Mouse (Mus musculus) C2C12 (cell line): Measurements from ENCODE around the gene Prm1. TPM values are rescaled to one million over a fixed set of nuclear protein-coding genes. Genes with fewer than 3 reads are reported as not detected.
"Not testable (repeated sequence)": the region's sequence is repeated elsewhere in the genome, so short reads cannot be mapped to it uniquely, and the experiment has no call there.

ENCODE experiments used
- H3K27me3 ChIP-seq: one replicate; pipeline ENCODE4 v1.6.1; 2011; ENCODE audit not compliant: control insufficient read depth, insufficient read depth, insufficient read length
- H3K36me3 ChIP-seq: one replicate; pipeline ENCODE4 v1.6.1; 2011; ENCODE audit not compliant: control insufficient read depth, insufficient read depth
- H3K4me3 ChIP-seq: one replicate; pipeline ENCODE4 v1.5.1; 2011; ENCODE audit warnings: mild to moderate bottlenecking, control low read depth; ENCODE audit not compliant: poor library complexity, insufficient read depth, severe bottlenecking
- H3K79me2 ChIP-seq: one replicate; pipeline ENCODE4 v1.6.1; 2011; ENCODE audit not compliant: control insufficient read depth, insufficient read depth
- H3K79me3 ChIP-seq: one replicate; pipeline ENCODE4 v1.6.1; 2011; ENCODE audit warnings: low read depth, control low read depth
- H3ac ChIP-seq: one replicate; pipeline ENCODE3; 2011; ENCODE audit warnings: low read depth; ENCODE audit not compliant: control insufficient read depth, insufficient read length
- CEBPB ChIP-seq: IDR thresholded peaks from one replicate; pipeline ENCODE4 v1.6.1; 2011; ENCODE audit warnings: low read depth, mild to moderate bottlenecking, control low read depth, moderate library complexity
- CTCF ChIP-seq: IDR thresholded peaks from one replicate; pipeline ENCODE4 v1.5.1; 2011; ENCODE audit not compliant: control insufficient read depth, insufficient read depth, insufficient read length
- FOSL1 ChIP-seq: IDR thresholded peaks from one replicate; pipeline ENCODE4 v1.8.0; 2011; ENCODE audit warnings: mild to moderate bottlenecking, low read length; ENCODE audit not compliant: poor library complexity, insufficient read depth, severe bottlenecking
- MAX ChIP-seq: IDR thresholded peaks from one replicate; pipeline ENCODE4 v1.6.1; 2011; ENCODE audit warnings: mild to moderate bottlenecking, control low read depth
- MYOD1 ChIP-seq: IDR thresholded peaks from one replicate; pipeline ENCODE4 v1.6.1; 2011; ENCODE audit warnings: low read depth; ENCODE audit not compliant: control insufficient read depth, insufficient read length
- MYOG ChIP-seq: IDR thresholded peaks from one replicate; pipeline ENCODE4 v1.6.1; 2011; ENCODE audit not compliant: control insufficient read depth, insufficient read length; ENCODE audit errors: extremely low read depth
- USF1 ChIP-seq: IDR thresholded peaks from one replicate; pipeline ENCODE4 v1.6.1; 2011; ENCODE audit warnings: low read depth, mild to moderate bottlenecking, control low read depth, moderate library complexity
- long read RNA-seq, 2 experiments: library from polyadenylated mRNA; unstranded; transcript quantifications; one replicate each; pipeline ENCODE4 v2.0.0; 2019 to 2020
- polyA plus RNA-seq: library from polyadenylated mRNA; unstranded; fragments of >200 nt; fragmentation: generic; extraction: Trizol; gene quantifications from one replicate; pipeline ENCODE4 v1.2.1, GENCODE M21; 2012; ENCODE audit warnings: missing spikeins

The Prm1 gene
- not detected for polyA plus RNA-seq
- long read RNA-seq, experiment 1 = 0 reads
- long read RNA-seq, experiment 2 = 0 reads

GRCm38 (mm10) chr16:10805789-10806527 lies at the start of gene Prm1:
TSS of gene Prm1 (minus strand) at chr16:10805839.
- H3K27me3 ChIP-seq = peaks cover 38% of the 10 kb centered on the region
- H3K79me2 ChIP-seq = no peaks in the 10 kb centered on the region
- no peak within 1 kb of the TSS for H3ac ChIP-seq
- TF ChIP-seq USF1 (no peak), CTCF (no peak), MYOG (no peak), FOSL1 (no peak), CEBPB (no peak), MYOD1 (no peak), MAX (no peak)
- H3K4me3 ChIP-seq = no peak within 1 kb of the TSS
- no peaks in the 10 kb centered on the region for H3K36me3 ChIP-seq
- no peaks in the 10 kb centered on the region for H3K79me3 ChIP-seq

GRCm38 (mm10) chr16:10852216-10852615 lies 46.6 kb upstream of the Prm1 start:
- H3ac ChIP-seq, H3K79me3 ChIP-seq, H3K79me2 ChIP-seq, H3K4me3 ChIP-seq, H3K36me3 ChIP-seq, H3K27me3 ChIP-seq: not testable (repeated sequence)

DNA sequence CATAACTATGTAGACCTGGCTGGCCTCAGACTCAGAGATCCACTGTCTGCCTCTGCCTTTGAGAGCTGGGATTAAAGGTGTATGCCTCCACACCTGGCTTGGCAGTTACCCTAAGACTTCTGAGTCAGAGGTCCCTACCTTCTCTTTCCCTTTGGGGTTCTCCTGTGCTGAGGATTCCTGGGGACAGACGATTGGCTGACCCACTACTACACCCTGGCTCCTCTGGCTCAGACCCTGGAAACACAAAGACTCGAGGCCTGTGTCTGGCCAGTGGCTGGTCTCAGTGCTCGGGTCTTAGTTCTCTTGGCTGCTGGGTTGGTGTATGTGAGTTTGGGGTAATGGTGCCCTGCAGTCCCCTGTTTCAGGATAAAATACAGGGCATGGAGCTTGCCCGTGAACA lies 45.3 kb upstream of the Prm1 start:
- Histone ChIP-seq H3K4me3 (no peak overlapping the region), H3K79me3 (no peaks in the 10 kb centered on the region), H3ac (no peak overlapping the region), H3K36me3 (no peaks in the 10 kb centered on the region), H3K79me2 (no peaks in the 10 kb centered on the region), H3K27me3 (no peaks in the 10 kb centered on the region)
- TF ChIP-seq MAX (no peak), FOSL1 (no peak), USF1 (no peak), MYOD1 (no peak), CTCF (no peak), MYOG (no peak), CEBPB (no peak)

DNA sequence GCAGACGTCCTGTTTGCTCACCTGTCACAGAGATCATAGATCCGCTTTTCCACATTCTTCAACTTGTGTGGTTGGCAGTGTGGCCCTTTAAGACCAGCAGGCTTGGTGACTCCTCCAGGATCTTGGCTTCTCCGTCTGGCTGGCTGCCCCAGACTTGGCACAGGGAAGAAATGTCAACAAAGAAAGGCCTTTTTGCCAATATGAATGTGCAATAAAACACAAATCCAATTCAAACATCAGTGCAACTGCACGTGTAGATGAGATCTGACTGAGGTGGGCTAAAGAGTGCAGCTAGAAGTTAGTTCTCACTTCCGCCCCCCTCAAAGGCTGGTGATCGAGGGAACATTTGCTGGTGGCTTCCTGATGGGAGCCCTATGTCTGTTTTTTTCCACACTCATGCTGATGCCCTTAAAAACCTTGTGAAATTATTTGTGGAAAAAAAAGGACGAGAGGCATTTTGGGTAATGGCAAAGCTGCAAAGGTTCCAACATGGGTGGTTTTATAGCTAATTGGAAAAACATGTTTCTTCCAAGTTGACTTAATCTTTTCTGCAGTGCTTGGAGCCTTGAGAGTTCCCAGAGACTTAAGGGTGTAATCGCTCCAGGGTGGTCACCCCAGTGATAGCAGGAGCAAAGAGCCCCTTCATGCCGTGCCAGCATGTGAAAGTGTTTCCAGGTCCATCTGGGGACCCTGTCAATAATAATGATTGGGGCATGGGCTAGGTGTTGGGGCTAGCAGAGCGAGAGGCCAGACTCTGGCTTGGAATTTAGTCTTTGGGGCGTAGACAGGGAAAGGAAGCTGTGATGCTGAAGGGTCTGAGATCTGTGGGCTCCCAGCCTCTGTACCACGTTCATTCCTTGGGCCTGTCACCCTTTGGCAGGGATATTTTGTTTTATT lies 44.6 kb upstream of the Prm1 start:
- Histone ChIP-seq H3K79me2 (no peaks in the 10 kb centered on the region), H3K27me3 (no peaks in the 10 kb centered on the region), H3K36me3 (no peaks in the 10 kb centered on the region), H3K79me3 (no peaks in the 10 kb centered on the region), H3K4me3 (no peak overlapping the region), H3ac (no peak overlapping the region)
- TF ChIP-seq FOSL1 (no peak), MYOG (no peak), USF1 (no peak), CEBPB (no peak), CTCF (no peak), MAX (no peak), MYOD1 (no peak)

DNA sequence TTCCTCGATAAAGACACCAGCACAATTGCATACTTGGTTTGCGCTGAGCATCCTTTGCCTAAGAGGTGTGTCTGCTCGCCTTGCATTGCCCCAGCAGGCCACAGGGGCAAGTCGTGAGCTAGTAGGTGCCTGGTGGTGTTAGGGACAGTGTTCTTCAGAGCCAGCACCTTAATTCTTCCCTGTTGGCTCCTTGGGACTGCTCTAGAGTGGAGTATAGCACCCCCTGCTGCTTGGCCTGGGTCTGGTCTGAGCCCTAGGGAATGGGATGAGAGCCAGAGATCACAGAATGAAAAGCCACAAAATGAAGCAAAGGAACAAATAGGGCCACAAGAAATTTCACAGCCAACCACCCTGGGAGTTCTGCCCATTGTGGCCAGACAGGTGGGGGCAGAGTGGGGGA lies 40.9 kb upstream of the Prm1 start:
- H3K79me3 ChIP-seq = no peaks in the 10 kb centered on the region
- TF ChIP-seq MYOG (no peak), CTCF (peak; percentile 24)
- H3K27me3 ChIP-seq = no peaks in the 10 kb centered on the region

DNA sequence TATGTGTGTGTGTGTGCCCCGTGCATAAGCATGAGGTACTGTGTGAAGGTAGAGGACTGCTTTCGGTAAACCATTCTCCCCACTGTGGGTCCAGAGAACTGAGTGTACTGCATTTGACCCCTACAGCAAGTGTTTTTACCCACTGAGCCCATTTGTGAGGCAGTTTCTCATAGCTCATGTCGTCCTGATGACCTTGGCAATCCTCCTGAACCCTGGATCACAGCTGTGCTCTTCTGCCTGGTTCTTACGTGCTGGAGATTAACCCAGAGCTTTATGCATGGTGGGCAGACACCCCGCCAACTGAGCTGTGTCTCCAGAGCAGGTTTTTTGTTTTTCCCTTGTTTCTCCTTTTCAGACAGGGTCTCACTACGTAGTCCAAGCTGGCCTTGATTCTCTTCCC lies 40.3 kb upstream of the Prm1 start:
- Histone ChIP-seq H3K36me3 (no peaks in the 10 kb centered on the region), H3K79me2 (no peaks in the 10 kb centered on the region), H3K4me3 (no peak overlapping the region), H3ac (no peak overlapping the region), H3K79me3 (no peaks in the 10 kb centered on the region), H3K27me3 (no peaks in the 10 kb centered on the region)
- TF ChIP-seq MYOG = no peak
- no peak for TF ChIP-seq CTCF
- no peak for TF ChIP-seq USF1
- no peak for TF ChIP-seq MYOD1
- TF ChIP-seq FOSL1 = no peak
- no peak for TF ChIP-seq CEBPB
- no peak for TF ChIP-seq MAX

More for the DNA sequence above, 40.9 kb upstream of the Prm1 start:
- no peak overlapping the region for H3K4me3 ChIP-seq
- H3K79me2 ChIP-seq = no peaks in the 10 kb centered on the region
- H3K36me3 ChIP-seq = no peaks in the 10 kb centered on the region
- H3ac ChIP-seq = no peak overlapping the region
